ENCODE assay signal across 15 mouse cellular contexts in the genomic region with DNA sequence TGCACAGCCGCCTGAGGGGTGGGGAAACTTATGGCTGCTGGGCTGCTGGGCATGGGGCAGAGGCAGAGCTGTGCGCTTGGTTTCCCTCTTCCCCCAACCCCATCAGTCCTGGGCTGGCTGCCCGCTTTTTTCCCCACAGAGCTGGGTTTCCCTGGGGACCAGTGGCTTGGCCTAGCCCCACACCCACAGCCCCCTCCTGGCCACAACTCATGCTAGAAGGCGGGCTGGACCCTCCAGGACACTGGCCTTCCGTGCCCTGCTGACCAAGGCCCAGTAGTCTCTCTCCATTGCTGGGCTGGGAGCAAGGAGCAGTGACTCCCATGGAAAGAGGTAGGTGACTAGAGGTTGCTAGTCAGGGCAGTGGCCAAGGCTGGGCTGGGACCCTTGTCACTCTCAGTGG. TPM values are rescaled to one million over a fixed set of nuclear protein-coding genes. Genes with fewer than 3 reads are reported as not detected.
A peak's percentile ranks its signal among the peaks of the same experiment; 100 is the strongest.
DNase-seq lines count a peak whose midpoint lies in the region.
"Had no signal": no experiment of that assay in that cellular context is flagged by ENCODE, and none has a peak within 500 bp of the region (broad histone marks: within the 10 kb centered on the region; RNA-seq: fewer than 3 reads in every experiment).

No protein-coding gene starts in this region.

- peak; percentile 84 for DNase-seq in heart, adult 11 months
- no peak for DNase-seq in heart, postnatal 25 days (ENCODE audit: low spot score)
- DNase-seq in left cerebral cortex, postnatal 4 days = peak; percentile 41
- DNase-seq in left cerebral cortex, postnatal 36 days (ENCODE audit: low spot score in 2 of 2) = no peak
- peak; percentile 73 for DNase-seq in cerebellum, adult 9-11 months
- DNase-seq in cerebellum, postnatal 36 days = peak; percentile 35 to 49
- no peak for DNase-seq in adrenal gland, adult 2 months
- DNase-seq: gastrocnemius, postnatal 25 days; kidney, adult 9 months; kidney, postnatal 25 days; lung, adult 2 months; spleen, adult 18-20 months; thymus, postnatal 25 days had no signal

- intact Hi-C loops in heart, postnatal 25 days (cut with DNase I) = no loop called here
- intact Hi-C loops in left cerebral cortex, postnatal 4 days (cut with DNase I) = no loop called here
- intact Hi-C loops in left cerebral cortex, postnatal 36 days (cut with DNase I) = no loop called here

RNA-seq across cellular contexts. Expression of gene Aifm3, which starts 1.7 kb away (rescaled TPM):
- under 1 TPM in 1 of 2 experiments, not detected in 1; 0.28 TPM for total RNA-seq in heart, postnatal 25 days (2021)
- total RNA-seq in left cerebral cortex, postnatal 4 days (2021) = 10 to 100 TPM in 1 of 2 experiments, 1 to 10 TPM in 1; 9.3 to 13.6 TPM
- total RNA-seq in left cerebral cortex, postnatal 36 days (2021) = 100 to 1,000 TPM; 105 to 133 TPM
- total RNA-seq in adrenal gland, adult 2 months (2021) = 1 to 10 TPM; 6.1 to 9.0 TPM
- 10.2 and 13.8 TPM in 2 replicates for polyA plus RNA-seq in adrenal gland, adult 2 months (2012; rRNA removed)
- total RNA-seq: neutrophil, adult 5-6 weeks had no signal
- polyA plus RNA-seq: C2C12 had no signal

RNA-seq across cellular contexts. Expression of gene Lztr1, which starts 17.3 kb away (rescaled TPM):
- total RNA-seq in heart, postnatal 25 days (2021) = 10 to 100 TPM; 34.3 to 35.0 TPM
- total RNA-seq in left cerebral cortex, postnatal 4 days (2021) = 100 to 1,000 TPM; 158 to 182 TPM
- total RNA-seq in left cerebral cortex, postnatal 36 days (2021) = 100 to 1,000 TPM; 151 to 156 TPM
- 10 to 100 TPM; 53.4 to 74.0 TPM for total RNA-seq in adrenal gland, adult 2 months (2021)
- polyA plus RNA-seq in adrenal gland, adult 2 months (2012; rRNA removed) = 231 and 248 TPM in 2 replicates

RNA-seq across cellular contexts. Expression of gene Crkl, which starts 39.4 kb away (rescaled TPM):
- total RNA-seq in heart, postnatal 25 days (2021) = 10 to 100 TPM; 25.3 to 29.3 TPM
- 10 to 100 TPM; 35.7 to 35.8 TPM for total RNA-seq in left cerebral cortex, postnatal 4 days (2021)
- total RNA-seq in left cerebral cortex, postnatal 36 days (2021) = 10 to 100 TPM; 30.8 to 34.0 TPM
- 10 to 100 TPM; 30.3 to 49.1 TPM for total RNA-seq in adrenal gland, adult 2 months (2021)
- 60.0 and 83.4 TPM in 2 replicates for polyA plus RNA-seq in adrenal gland, adult 2 months (2012; rRNA removed)

RNA-seq across cellular contexts. Expression of gene Thap7, which starts 39.8 kb away (rescaled TPM):
- total RNA-seq in heart, postnatal 25 days (2021) = 10 to 100 TPM; 13.1 to 14.7 TPM
- total RNA-seq in left cerebral cortex, postnatal 4 days (2021) = 10 to 100 TPM; 34.5 to 36.4 TPM
- total RNA-seq in left cerebral cortex, postnatal 36 days (2021) = 10 to 100 TPM; 42.9 to 49.3 TPM
- total RNA-seq in adrenal gland, adult 2 months (2021) = 10 to 100 TPM; 37.7 to 41.9 TPM
- polyA plus RNA-seq in adrenal gland, adult 2 months (2012; rRNA removed) = 137 and 144 TPM in 2 replicates

Comparison
In these comparisons a context has a peak if more than half of its experiments do, and no peak if none do; other contexts are left out.
1. DNase-seq: peak in heart, adult 11 months (single experiment), left cerebral cortex, postnatal 4 days (single experiment), cerebellum, adult 9-11 months (single experiment) and cerebellum, postnatal 36 days (2 of 2); none in heart, postnatal 25 days (single experiment), left cerebral cortex, postnatal 36 days (0 of 2) and adrenal gland, adult 2 months (single experiment).
2. RNA of gene Aifm3, which starts 1.7 kb away (total RNA-seq): 105 to 133 TPM in left cerebral cortex, postnatal 36 days; 9.3 to 13.6 TPM in left cerebral cortex, postnatal 4 days, 6.1 to 9.0 TPM in adrenal gland, adult 2 months and 0.28 TPM in heart, postnatal 25 days; every median in the first group is over 4 times any median in the second.